Mouse (Mus musculus): Measurements from ENCODE around the gene Bri3bp. TPM values are rescaled to one million over a fixed set of nuclear protein-coding genes. Genes with fewer than 3 reads are reported as not detected.
"Not testable (repeated sequence)": the region's sequence is repeated elsewhere in the genome, so short reads cannot be mapped to it uniquely, and the experiment has no call there.

Gene Bri3bp
- total RNA-seq (2022) = 100 to 1,000 TPM in 2 of 4 experiments, 10 to 100 TPM in 2; 89.5 to 105 (median 95.6) TPM

- peak in 1 of 2 experiments; percentile 44 for DNase-seq (ENCODE audit: low spot score in 2 of 2)
Measured at GRCm38 (mm10) chr5:125441234-125442114, at the start of gene Bri3bp. Bri3bp (plus strand) TSS chr5:125441568.

DNA sequence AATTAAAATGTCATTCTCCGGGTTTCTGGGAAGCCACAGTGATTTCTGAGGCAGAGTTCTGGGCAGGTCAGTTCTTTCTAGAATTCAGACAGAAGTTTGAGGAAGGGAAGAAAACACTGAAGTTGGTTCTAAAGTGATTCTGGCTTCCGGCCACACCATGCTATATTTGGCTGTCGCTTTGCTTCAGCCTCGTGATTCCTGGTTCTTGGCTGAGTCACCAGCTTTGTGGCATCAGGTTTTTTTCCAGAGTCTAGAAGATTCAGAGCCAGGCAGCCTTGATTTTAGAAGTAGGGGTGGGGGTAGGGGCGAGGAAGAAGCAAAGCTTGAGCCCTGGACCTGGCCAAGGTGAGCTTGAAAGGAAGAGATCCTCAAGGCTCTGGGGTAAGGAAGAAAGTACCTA, 49.8 kb upstream of the Bri3bp start:
- DNase-seq (ENCODE audit: low spot score in 2 of 2) = peak; percentile 76 to 79

GRCm38 (mm10) chr5:125392176-125392575, 49.2 kb upstream of the Bri3bp start:
- DNase-seq (ENCODE audit: low spot score in 2 of 2) = not testable (repeated sequence)

- DNase-seq (ENCODE audit: low spot score in 2 of 2) = no peak
Measured at GRCm38 (mm10) chr5:125392618-125392976, 48.8 kb upstream of the Bri3bp start.

DNA sequence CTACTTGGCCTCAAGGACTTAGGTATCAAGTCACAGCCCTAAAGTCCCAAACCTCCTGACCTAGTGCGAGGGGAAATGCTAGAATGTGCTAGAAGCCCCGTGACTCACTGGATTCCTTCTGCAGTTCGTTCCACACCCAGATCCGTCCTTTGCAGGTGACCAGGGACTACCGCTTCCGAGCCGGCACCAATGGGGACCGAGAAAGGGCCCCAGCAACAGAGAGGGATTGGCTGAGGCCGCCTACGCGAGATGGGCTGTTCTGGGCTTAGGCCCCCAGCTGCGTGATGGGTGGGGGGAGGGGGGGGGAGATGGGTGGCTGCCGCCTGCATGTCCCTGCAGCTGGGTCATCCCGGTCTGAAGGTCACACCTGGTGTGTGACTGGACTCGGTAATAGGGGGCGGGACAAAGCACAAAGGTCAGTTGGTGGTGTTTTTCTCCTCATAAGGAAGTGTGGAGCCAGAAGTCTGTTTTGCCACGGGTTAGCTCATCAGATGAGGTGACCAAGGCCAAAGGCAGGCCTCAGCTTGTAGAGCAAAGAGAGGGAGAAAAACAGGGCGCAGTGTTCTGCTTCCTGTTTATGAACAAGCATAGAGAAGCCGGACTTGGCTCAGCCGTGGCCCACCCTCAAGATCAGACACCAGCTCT, 48.3 kb upstream of the Bri3bp start:
- DNase-seq (ENCODE audit: low spot score in 2 of 2) = peak; percentile 96

DNA sequence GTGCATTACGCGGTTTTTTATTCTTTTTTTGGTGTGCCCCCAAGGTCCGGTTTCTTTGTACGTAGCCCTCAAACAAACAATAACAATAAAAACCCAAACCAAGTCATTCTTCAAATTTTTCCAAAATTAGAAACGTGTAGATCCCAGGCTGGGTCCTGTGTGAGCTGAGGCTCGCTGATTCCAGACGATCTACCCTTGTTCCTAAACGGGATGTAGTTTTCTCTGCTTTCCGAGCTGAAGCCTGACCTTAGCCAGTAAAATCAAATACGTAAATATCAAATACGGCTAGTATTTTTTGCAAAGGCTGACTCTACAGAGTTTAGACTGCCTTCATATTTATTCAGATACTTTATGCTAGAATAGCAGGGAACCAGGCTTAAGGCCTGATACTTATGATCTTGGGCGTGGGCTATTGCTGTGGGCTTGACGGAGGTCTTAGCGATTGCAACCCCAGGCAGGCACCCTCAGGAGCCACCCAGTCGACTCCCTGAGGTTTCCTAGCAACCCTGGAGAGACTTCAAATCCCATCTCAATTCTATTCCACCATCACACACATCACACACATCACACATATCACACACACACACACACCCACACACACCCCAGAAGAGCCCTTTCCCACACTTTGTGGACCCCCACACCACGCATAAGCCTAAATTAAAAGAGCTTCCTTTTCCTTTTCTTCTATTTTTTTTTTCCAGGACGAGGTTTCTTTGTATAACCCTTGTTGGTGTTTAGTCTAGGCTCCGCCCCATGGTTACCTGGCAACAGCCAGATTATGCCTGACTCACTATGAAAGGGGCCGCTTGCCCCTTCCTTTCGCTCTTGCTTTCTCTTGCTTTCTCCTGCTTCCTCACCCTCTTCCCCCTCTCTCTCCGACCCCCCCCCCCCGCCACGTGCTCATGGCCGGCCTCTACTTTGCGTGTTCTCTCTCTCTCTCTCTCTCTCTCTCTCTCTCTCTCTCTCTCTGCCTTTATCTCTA, 47.5 kb upstream of the Bri3bp start:
- DNase-seq (ENCODE audit: low spot score in 2 of 2) = peak; percentile 70 to 78

- no peak for DNase-seq (ENCODE audit: low spot score in 2 of 2)
Measured at GRCm38 (mm10) chr5:125395008-125395407, 46.4 kb upstream of the Bri3bp start.

DNA sequence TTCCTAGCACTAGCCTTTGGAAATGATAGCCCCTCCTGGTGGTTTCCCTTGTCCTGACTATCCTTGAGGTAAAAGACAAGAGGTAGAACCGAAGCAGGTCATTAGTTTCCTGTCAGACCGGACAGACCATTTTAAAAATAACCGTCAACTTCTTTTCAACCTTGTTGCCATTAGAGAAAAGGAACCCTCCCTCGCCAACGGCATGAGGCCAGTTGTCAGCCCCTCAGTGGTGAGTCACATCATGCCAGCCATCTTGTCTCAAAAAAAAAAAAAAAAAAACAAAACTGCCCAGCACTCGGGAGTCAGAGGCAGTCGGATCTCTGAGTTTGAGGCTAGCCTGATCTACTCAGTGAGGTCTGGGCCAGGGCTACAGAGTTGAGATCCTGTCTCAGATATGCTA, 40.5 kb upstream of the Bri3bp start:
- DNase-seq (ENCODE audit: low spot score in 2 of 2) = no peak

DNA sequence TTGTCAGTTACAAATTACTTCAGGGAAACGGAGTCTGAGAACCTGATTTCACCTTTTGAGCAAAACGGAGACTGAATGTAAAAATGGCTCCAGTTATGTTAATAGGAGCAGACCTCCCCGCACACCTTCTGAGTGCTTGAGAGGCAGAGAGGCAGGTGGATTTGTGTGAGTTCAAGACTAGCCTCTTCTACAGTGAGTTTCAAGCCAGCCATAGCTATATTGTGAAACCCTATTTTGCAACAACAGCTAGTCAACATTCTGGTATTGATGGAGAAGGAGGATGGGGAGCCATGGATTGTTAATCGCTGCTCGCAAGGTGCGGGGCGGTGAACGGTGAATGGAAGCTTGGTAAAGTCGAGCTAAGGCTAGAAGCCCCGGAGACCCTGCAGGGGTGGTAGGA, 38.9 kb upstream of the Bri3bp start:
- DNase-seq (ENCODE audit: low spot score in 2 of 2) = no peak

- DNase-seq (ENCODE audit: low spot score in 2 of 2) = no peak
Measured at GRCm38 (mm10) chr5:125402991-125403390, 38.4 kb upstream of the Bri3bp start.

DNA sequence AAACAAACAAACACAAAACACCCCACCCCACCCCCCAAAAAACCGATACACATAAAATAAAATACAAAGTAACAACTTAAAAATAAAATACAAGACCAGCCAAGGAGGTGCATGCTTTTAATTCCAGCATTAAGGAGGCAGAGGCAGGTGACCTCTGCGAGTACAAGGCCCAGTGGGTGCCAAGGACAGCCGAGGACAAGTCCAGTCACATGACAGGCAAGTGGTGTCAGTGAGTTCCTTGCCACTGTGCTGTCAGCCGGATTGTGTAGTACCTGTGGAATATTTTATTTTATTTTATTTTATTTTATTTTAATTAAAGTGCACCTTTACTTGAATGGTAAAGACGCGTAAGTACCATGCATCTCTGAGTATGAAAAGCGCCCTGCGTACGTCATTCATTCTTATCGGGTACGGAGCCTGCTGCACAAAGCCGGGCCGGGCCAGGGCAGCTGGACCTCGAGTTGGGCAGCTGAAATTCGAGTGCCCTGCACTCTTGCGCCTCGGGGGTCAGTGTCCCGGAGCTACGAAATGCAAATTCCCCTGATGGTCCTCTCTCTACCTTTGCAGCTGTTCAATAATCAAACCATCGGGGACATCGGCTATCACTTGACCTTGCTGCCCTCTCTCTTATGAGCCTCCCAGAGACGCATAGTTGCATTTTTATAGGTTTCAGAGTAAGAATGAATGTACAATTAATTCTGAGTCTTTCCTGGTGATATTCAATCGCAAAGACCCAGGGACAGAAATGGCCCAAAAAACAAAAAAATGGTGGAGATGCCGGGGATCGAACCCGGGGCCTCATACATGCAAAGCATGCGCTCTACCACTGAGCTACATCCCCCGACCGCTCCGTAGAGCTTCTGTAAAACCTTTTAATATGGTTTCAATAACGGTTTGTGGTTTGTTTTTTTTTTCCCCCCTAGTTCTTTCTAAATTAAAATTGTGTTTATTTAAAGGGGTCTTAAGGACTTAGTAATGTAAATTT, 37.6 kb upstream of the Bri3bp start:
- peak; percentile 63 to 84 for DNase-seq (ENCODE audit: low spot score in 2 of 2)

DNA sequence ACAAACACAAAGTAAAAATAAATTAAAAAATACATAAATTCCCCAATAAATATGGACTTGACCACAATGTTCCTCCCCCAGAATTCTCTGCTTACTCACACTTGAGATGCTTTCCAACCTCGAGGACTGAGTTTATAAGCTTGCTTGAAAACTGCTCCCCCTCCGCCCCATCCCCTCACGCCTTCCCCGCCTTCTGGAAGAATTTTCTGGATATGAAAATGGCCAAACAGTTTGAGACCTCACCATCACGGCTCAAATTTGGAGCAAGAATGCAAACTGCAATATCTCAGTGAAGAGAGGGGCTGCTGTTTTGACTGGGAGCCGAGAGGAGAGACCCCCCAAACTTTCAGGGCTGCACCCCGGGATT, 36.8 kb upstream of the Bri3bp start:
- no peak for DNase-seq (ENCODE audit: low spot score in 2 of 2)

- DNase-seq (ENCODE audit: low spot score in 2 of 2) = peak; percentile 53 to 73
Measured at GRCm38 (mm10) chr5:125404903-125405545, 36.3 kb upstream of the Bri3bp start.

DNA sequence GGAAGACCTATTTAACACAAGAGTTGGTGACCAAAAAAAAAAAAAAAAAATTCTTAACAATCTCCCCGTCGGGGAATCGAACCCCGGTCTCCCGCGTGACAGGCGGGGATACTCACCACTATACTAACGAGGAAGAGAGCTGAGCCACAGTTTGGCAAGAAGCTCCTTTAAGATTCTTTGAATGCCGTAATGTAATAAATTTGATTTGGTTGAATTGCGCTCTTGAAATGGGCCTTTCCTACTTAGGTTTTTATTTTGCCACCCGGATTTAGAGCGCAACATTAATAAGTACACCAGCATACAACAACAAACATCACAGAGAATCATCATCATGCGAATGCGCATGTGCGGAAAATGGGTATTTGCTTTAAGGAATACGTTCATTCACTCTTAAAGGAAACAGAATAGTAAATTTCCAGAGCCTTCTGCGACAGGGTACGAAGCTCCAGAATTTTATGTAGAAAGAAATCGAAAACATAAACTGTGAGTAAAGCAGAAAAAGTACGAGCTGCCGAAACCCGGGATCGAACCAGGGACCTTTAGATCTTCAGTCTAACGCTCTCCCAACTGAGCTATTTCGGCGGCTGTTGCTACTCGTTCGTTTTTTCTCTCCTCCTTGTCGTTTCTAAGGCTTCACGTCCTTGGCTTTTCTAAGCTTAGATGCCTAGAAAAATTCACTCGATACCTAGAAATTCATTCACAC, 35.7 kb upstream of the Bri3bp start:
- peak; percentile 85 to 94 for DNase-seq (ENCODE audit: low spot score in 2 of 2)

DNA sequence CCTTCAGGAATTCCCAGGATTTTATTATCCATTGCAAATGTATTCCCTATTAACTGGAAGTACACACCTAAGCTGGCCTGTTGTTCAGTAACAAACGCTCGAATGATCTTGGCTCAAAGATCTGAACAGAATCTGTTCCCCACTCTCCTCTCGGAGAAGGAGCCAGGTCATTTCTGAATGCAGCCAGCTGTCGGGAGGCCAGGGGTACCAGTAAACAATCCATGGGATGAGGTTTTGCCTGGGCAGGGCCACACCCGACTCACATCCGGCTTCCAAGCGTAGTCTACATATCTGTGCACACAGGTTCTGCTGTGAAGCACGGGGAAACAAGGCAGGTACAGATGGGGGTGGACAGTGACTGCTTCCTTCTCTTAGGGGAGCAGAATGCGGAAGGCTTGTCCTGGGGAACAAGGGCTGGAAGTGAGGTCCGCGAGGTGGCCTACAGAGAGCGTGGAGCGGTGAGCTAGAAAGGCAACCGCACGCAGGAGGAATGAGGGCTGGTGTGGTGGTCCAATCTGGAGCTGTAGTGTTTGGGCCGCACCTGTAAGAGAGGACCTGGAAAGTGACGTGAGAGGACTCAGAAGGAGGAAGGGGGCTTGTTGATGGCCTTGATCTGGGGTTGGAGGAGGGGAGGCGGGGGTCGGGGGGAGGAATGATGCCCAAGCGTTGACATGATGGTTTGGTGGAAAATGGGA, 34.9 kb upstream of the Bri3bp start:
- DNase-seq (ENCODE audit: low spot score in 2 of 2) = peak; percentile 49 to 74

- DNase-seq (ENCODE audit: low spot score in 2 of 2) = no peak
Measured at GRCm38 (mm10) chr5:125407020-125407830, 34.1 kb upstream of the Bri3bp start.

DNA sequence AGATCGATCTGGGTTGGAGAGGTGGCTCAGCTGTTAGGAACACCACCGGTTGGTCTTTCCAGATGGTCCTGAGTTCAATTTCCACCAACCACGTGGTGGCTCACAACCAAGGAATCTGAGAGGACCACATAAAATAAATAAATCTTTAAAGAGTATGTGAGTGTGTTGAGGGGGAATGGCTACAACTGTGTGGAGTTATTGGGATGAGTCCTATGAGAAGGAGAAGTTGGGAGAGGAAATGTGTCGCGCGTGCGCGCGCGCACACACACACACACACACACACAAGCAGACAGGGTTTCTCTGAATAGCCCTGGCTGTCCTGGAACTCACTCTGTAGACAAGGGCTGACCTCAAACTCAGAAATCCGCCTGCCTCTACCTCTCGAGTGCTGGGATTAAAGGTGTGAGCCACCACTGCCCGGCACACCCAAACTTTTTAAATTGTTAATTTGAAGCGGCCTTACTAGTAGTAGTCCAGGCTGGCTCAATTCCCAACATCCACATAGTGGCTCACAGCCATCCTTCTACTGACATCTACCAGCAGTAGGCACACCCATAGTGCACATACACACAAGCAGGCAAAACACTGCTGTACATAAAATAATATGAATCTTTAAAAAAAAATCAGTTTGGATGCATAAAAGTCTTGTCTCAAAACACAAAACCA, 33.3 kb upstream of the Bri3bp start:
- DNase-seq (ENCODE audit: low spot score in 2 of 2) = no peak
